Mouse (Mus musculus) kidney, embryonic 14.5 days (tissue): ENCODE results near the gene Vmn1r200. TPM values are rescaled to one million over a fixed set of nuclear protein-coding genes. Genes with fewer than 3 reads are reported as not detected.

ENCODE experiments used
- polyA plus RNA-seq: library from polyadenylated mRNA; unstranded; fragments of >200 nt; fragmentation: Nextera tagmentation; extraction: Ambion mirVana; gene quantifications from 2 replicates; pipeline ENCODE4 v1.2.1, GENCODE M21; 2014

Gene Vmn1r200
- polyA plus RNA-seq, 1 experiment from 2014 or later: not detected

Other genes starting within 250 kb of the Vmn1r200 start
- gene Vmn1r191, start 206.4 kb upstream of the Vmn1r200 start, polyA plus RNA-seq: not detected in 2 replicates
- gene Vmn1r192, start 199.2 kb upstream of the Vmn1r200 start, polyA plus RNA-seq: not detected in 2 replicates
- not detected in 2 replicates for gene Vmn1r193, start 167.2 kb upstream of the Vmn1r200 start, polyA plus RNA-seq
- gene Vmn1r194, start 146.2 kb upstream of the Vmn1r200 start, polyA plus RNA-seq: not detected in 2 replicates
- not detected in 2 replicates for gene Vmn1r195, start 119.9 kb upstream of the Vmn1r200 start, polyA plus RNA-seq
- not detected in 2 replicates for gene Vmn1r196, start 100.5 kb upstream of the Vmn1r200 start, polyA plus RNA-seq
- gene Vmn1r197, start 65.8 kb upstream of the Vmn1r200 start, polyA plus RNA-seq: not detected in 2 replicates
- not detected in 2 replicates for gene Vmn1r198, start 40.0 kb upstream of the Vmn1r200 start, polyA plus RNA-seq
- not detected in 2 replicates for gene Vmn1r199, start 10.6 kb upstream of the Vmn1r200 start, polyA plus RNA-seq
- gene Vmn1r201, start 81.5 kb downstream of the Vmn1r200 start, polyA plus RNA-seq: not detected in 2 replicates
- not detected in 2 replicates for gene Vmn1r202, start 115.0 kb downstream of the Vmn1r200 start, polyA plus RNA-seq
- not detected in 2 replicates for gene Vmn1r203, start 127.7 kb downstream of the Vmn1r200 start, polyA plus RNA-seq
- not detected in 2 replicates for gene Vmn1r204, start 162.8 kb downstream of the Vmn1r200 start, polyA plus RNA-seq
- not detected in 2 replicates for gene Vmn1r205, start 202.6 kb downstream of the Vmn1r200 start, polyA plus RNA-seq
- not detected in 2 replicates for gene Vmn1r206, start 233.9 kb downstream of the Vmn1r200 start, polyA plus RNA-seq